Mouse (Mus musculus) hindbrain, embryonic 12.5 days (tissue): ENCODE results near the gene Tbck. TPM values are rescaled to one million over a fixed set of nuclear protein-coding genes. Genes with fewer than 3 reads are reported as not detected.

ENCODE experiments used
- ATAC-seq: fragments of 200-750 bp; cut with Nextera tagmentation; 2 replicates; pipeline ENCODE4 v1.8.0; 2017; ENCODE audit warnings: moderate TSS enrichment; ENCODE audit not compliant: low FRiP score
- H3K27ac ChIP-seq: fragments of 300-500 bp; sonication (generic); 2 replicates; pipeline ENCODE4 v1.5.1; 2016; ENCODE audit warnings: mild to moderate bottlenecking
- H3K27me3 ChIP-seq: fragments of 300-500 bp; sonication (generic); 2 replicates; pipeline ENCODE4 v1.6.1; 2016; ENCODE audit warnings: mild to moderate bottlenecking
- H3K36me3 ChIP-seq: fragments of 300-500 bp; sonication (generic); 2 replicates; pipeline ENCODE4 v1.6.1; 2016; ENCODE audit warnings: mild to moderate bottlenecking
- H3K4me1 ChIP-seq: fragments of 300-500 bp; sonication (generic); 2 replicates; pipeline ENCODE4 v1.6.1; 2016
- H3K4me2 ChIP-seq: fragments of 300-500 bp; sonication (generic); replicated peaks from 2 replicates; pipeline ENCODE4 v1.6.1; 2016; ENCODE audit warnings: mild to moderate bottlenecking
- H3K4me3 ChIP-seq: fragments of 300-500 bp; sonication (generic); 2 replicates; pipeline ENCODE4 v1.5.1; 2016; ENCODE audit warnings: mild to moderate bottlenecking
- H3K9ac ChIP-seq: fragments of 300-500 bp; sonication (generic); 2 replicates; pipeline ENCODE4 v1.6.1; 2016; ENCODE audit warnings: mild to moderate bottlenecking, moderate library complexity
- H3K9me3 ChIP-seq: fragments of 300-500 bp; sonication (generic); replicated peaks from 2 replicates; pipeline ENCODE4 v1.6.1; 2016; ENCODE audit warnings: mild to moderate bottlenecking
- WGBS: fragments of 180-500 bp; shearing (Covaris S2); methylation state at CpG from one replicate; pipeline ENCODE4 v1.1.7; 2016; 5-methylcytosine and 5-hydroxymethylcytosine counted together
- polyA plus RNA-seq: library from polyadenylated mRNA; unstranded; fragments of >200 nt; fragmentation: Nextera tagmentation; extraction: Ambion mirVana; gene quantifications from 2 replicates; pipeline ENCODE4 v1.2.1, GENCODE M21; 2016

Gene Tbck
- polyA plus RNA-seq, 1 experiment from 2014 or later: 32.6 TPM

DNA sequence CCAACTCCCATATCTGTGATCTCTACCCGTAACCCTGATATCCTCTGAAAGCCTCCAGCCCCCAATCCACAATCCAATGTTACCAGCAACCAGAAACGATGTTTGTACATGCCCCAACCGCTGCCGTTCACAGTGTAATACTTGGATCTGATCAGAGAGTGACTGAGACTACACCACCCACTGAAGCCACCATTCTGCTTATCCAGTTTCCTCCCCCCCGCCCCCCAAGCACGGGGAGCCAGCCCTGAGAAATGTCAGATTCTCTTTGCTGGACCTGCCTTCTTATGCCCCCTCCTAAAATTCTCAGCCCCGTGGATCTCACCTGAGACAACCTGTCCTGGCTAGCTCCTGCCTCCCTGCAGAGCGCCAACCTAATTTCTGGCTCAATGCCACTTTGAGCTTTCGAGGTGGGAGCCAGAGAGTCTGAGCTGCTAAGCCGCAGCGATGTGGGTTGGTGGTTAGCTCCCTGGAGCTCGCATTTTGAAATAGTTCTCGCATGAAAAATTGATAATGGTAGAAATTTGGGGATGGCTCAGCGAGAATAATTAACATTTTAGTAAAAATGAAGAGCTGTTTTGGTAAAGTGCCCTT is 180.5 kb downstream of the Tbck start:
- no peak for ATAC-seq
- H3K9ac ChIP-seq: no peak overlapping the region
- no peak overlapping the region for H3K4me2 ChIP-seq
- H3K4me3 ChIP-seq: no peak overlapping the region
- no peaks in the 10 kb centered on the region for H3K27me3 ChIP-seq
- 83% methylated on average over 14 of the region's 14 CpGs for WGBS
- H3K36me3 ChIP-seq: no peaks in the 10 kb centered on the region
- H3K9me3 ChIP-seq: no peaks in the 10 kb centered on the region
- H3K4me1 ChIP-seq: no peaks in the 10 kb centered on the region
- no peak overlapping the region for H3K27ac ChIP-seq

DNA sequence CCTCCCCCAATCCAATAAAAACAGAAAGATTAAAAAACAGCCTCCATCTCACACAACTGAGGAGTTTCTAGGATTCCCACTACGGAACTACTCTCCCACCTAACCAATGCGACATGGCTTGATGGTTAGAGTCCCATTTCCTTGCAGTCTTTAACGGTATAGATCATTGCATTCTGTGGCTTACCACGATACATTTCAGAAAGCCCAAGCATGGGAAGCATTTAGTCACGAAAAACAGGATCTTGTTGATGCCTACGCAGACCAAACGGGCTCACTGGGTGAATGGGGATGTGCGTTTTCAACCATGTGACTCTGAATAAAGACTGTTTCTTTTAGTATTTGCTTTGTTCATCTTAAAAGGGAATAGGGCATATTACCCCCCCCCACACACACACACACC is 181.0 kb downstream of the Tbck start:
- Histone ChIP-seq H3K9me3 (no peaks in the 10 kb centered on the region), H3K36me3 (no peaks in the 10 kb centered on the region), H3K4me2 (no peak overlapping the region), H3K9ac (no peak overlapping the region), H3K27ac (no peak overlapping the region), H3K4me1 (no peaks in the 10 kb centered on the region), H3K27me3 (no peaks in the 10 kb centered on the region), H3K4me3 (no peak overlapping the region)
- WGBS: 88% methylated on average over 8 of the region's 8 CpGs
- no peak for ATAC-seq

DNA sequence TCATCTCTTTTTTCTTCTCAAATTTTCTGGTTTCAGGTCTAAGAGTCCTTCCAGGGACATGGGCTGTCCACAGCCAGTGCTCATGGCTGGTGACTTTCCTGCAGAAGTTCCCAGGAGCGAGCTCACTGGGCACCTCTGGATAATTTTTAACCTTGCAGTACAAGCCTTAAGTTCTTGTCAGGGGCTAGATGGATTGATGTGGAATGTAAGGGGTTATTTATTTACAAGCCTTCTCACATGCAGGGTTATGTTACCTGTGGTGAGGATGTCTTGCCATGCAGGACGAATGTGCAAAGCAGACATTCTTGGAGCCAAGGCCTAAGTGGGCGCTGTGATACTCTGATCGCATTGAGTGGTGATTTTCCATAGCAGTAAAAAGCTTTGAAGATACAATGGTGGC is 181.7 kb downstream of the Tbck start:
- H3K9ac ChIP-seq: no peak overlapping the region
- H3K4me2 ChIP-seq: no peak overlapping the region
- no peak overlapping the region for H3K27ac ChIP-seq
- H3K4me3 ChIP-seq: no peak overlapping the region
- no peak for ATAC-seq
- no peaks in the 10 kb centered on the region for H3K36me3 ChIP-seq
- H3K4me1 ChIP-seq: no peaks in the 10 kb centered on the region
- WGBS: 85% methylated on average over 4 of the region's 4 CpGs
- no peaks in the 10 kb centered on the region for H3K9me3 ChIP-seq
- no peaks in the 10 kb centered on the region for H3K27me3 ChIP-seq

DNA sequence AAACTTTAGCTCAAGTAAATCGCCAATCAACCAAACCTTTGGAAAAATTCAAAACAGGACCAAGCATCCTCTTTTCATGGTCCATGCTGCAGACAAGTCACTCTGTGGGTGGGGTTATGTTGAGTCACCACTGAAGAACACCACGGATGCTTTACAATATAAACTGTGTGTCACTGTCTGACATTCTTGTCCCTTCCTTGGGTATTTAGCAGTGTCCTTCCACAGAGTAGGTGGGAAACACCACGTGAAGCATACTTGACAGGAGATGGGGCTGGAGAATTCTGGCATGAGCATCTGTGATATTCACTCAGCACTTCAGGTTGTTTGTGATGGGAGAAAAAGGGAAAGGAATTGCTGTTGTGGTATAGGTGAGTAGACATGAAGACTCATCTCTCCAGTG is 183.0 kb downstream of the Tbck start:
- Histone ChIP-seq H3K27me3 (no peaks in the 10 kb centered on the region), H3K36me3 (no peaks in the 10 kb centered on the region), H3K9ac (no peak overlapping the region), H3K4me3 (no peak overlapping the region), H3K4me1 (no peaks in the 10 kb centered on the region), H3K9me3 (no peaks in the 10 kb centered on the region), H3K4me2 (no peak overlapping the region), H3K27ac (no peak overlapping the region)
- ATAC-seq: no peak
- 86% methylated on average over 3 of the region's 3 CpGs for WGBS

DNA sequence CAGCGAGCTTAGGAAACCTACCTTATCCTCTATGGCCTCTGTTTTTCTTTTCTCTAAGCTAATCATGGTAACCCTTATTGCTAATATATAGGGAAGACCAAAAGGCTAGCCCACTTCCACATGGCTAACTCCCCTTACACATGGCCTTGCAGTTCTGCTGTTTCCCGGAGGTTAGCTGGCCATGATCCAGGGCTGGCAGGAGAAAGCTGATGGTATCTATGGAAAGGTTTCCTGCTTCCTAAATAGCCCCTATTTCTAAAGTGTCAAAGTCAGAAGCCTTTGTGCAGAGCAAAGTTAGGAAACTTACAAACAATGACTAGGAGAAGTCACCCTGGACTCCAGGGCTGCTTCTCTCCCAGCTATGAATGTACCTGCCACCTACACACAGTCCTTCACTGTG is 184.9 kb downstream of the Tbck start:
- 87% methylated on average over 2 of the region's 2 CpGs for WGBS
- Histone ChIP-seq H3K36me3 (no peaks in the 10 kb centered on the region), H3K9me3 (no peaks in the 10 kb centered on the region), H3K27ac (no peak overlapping the region), H3K9ac (no peak overlapping the region), H3K27me3 (no peaks in the 10 kb centered on the region), H3K4me3 (no peak overlapping the region), H3K4me1 (no peaks in the 10 kb centered on the region), H3K4me2 (no peak overlapping the region)
- no peak for ATAC-seq

DNA sequence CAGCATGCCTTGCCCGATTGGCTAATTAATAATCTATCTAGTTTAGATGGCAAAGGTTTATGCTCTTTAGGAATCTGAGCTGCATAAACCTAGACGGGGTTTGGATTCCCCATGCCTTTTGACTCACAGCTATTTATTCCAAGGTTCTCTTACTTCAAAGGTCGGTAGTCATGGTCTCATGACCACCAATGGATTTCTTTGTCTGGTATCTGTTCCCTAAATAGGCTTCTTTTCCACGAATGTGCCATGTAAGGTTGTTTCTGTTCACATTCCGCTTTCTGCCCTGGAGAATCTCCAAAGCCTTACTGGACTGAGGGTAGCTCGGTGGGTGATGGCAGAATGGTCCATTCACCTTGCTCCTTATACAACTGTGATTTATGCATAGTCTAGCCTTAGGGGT is 186.1 kb downstream of the Tbck start:
- WGBS: 78% methylated on average over 6 of the region's 6 CpGs
- no peak overlapping the region for H3K9ac ChIP-seq
- H3K4me3 ChIP-seq: no peak overlapping the region
- H3K27me3 ChIP-seq: no peaks in the 10 kb centered on the region
- ATAC-seq: no peak
- H3K9me3 ChIP-seq: no peaks in the 10 kb centered on the region
- H3K4me1 ChIP-seq: no peaks in the 10 kb centered on the region
- no peak overlapping the region for H3K4me2 ChIP-seq
- no peak overlapping the region for H3K27ac ChIP-seq
- no peaks in the 10 kb centered on the region for H3K36me3 ChIP-seq

DNA sequence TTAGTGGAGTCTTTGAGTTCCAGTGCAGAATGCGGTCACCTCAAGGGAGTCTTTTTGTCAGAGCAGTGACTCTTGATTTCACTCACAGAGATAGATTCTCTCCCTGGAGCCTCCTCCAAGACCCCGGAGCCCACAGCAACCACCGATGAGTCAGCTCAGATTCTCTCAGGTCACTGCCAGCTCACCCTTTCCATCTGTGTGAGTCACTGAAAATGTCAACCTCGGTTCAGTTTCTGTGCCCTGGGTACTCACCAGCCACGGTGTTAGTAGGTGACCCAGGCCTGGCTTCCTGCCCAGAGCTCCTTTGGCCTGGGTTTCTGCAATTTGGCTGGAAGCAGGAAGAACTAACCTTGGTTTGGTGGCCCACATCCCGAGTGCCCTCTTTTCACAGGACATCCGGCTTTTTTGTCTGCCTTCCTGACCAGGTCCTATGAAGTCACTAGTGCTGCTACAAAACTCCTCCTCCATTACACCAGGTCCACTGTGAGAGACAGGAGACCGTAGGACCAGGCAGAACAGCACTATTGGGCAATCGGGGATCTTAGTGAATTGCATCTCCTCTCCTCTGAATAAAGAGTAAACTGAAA is 187.5 kb downstream of the Tbck start:
- Histone ChIP-seq H3K4me1 (no peaks in the 10 kb centered on the region), H3K27me3 (no peaks in the 10 kb centered on the region), H3K9ac (no peak overlapping the region), H3K27ac (no peak overlapping the region), H3K4me2 (no peak overlapping the region), H3K36me3 (no peaks in the 10 kb centered on the region), H3K4me3 (no peak overlapping the region), H3K9me3 (no peaks in the 10 kb centered on the region)
- WGBS: 87% methylated on average over 9 of the region's 9 CpGs
- ATAC-seq: no peak

DNA sequence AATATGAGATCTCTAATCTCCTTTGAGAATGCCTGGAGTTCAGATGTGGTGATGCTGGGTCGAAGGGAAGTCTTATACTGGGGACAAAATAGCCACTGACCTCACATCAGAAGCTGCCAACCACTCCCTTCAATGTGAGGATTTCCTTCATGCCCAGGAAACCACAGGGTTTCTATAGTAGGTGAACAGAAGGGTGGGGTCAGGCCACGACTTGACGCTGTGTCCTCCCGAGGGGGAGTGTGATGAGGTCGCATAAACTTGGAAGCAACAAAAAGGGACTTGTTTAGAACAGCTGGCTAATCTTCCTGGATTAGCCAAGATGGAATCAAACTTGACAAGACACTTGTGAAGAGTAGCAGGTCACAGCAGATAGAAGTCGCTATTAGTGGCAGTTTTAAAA is 189.3 kb downstream of the Tbck start:
- ATAC-seq: no peak
- no peak overlapping the region for H3K4me2 ChIP-seq
- H3K36me3 ChIP-seq: no peaks in the 10 kb centered on the region
- no peaks in the 10 kb centered on the region for H3K27me3 ChIP-seq
- H3K27ac ChIP-seq: no peak overlapping the region
- no peaks in the 10 kb centered on the region for H3K9me3 ChIP-seq
- 67% methylated on average over 6 of the region's 6 CpGs for WGBS
- no peak overlapping the region for H3K4me3 ChIP-seq
- H3K4me1 ChIP-seq: no peaks in the 10 kb centered on the region; the same call in 1 of the 2 replicates
- H3K9ac ChIP-seq: no peak overlapping the region

DNA sequence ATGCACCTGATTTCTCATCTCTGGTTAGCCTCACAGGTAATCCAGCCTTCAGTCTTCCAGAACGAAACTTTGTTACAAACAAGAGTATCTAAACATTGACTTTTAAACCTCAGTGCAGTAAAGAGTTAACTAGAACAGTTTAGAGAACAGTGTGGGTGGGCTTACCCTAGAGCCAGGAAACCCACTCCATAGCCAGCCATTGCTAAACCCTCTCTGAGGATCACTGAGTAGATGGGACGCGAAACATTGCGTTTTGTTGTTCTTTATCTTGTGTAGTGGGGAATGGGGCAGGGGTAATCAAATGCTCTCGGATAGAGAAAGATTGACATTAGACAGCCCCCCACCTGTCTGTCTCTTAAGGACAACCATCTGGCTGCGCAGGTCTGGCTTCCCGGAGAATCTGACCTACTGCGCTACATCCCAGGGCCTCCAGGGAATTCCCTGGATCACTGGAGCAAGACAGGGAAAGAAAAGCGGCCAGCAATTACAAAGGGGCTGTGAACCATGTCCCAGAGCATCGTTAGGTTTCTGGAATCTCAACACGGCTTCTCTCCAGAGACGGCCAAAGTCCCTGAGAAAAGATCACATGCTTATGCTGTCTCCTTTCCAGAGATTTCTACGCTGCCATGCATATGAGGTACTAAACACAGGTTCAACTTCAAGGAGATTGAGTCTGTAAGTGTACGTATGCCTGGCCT is 192.2 kb downstream of the Tbck start:
- 42% methylated on average over 14 of the region's 14 CpGs for WGBS
- no peak overlapping the region for H3K4me2 ChIP-seq
- H3K4me3 ChIP-seq: no peak overlapping the region
- no peaks in the 10 kb centered on the region for H3K27me3 ChIP-seq
- no peaks in the 10 kb centered on the region for H3K9me3 ChIP-seq
- H3K4me1 ChIP-seq: peaks cover 4% of the 10 kb centered on the region; the same call in 1 of the 2 replicates
- H3K36me3 ChIP-seq: no peaks in the 10 kb centered on the region
- ATAC-seq: peak; percentile 61
- H3K9ac ChIP-seq: no peak overlapping the region
- H3K27ac ChIP-seq: no peak overlapping the region

DNA sequence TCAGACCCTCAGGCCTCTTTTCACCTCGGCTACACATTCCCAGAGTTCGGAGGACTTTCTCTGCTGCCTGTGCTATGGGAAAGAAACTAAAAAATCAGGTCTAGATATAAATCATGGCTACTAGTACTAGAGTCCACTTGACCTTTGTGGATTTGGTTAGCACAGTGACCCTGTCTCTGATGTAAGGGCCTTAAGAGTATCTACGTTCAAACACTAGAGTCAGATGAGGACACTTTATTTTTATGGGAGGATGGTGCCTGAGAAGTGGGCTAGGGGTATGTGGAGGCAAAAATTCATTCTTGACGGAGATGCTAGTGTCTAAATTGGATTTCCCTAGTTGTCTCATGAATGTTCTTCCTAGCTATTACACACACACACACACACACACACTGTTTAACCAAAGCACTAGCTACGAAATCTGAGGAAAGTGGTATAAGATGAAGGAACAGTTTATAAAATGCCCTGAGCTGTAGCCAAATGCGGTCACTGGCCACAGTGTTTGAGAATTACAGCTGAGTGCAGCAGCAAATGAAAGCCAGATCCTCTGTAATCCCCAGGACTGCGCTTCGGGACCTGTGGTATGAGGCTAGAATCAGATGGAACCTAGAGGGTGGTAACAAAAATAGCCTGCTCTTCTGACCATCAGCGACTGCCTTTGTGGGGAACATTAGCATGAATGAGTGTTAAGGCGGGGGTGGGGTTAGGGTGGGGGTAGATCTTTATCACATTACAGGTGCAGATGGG is 193.2 kb downstream of the Tbck start:
- Histone ChIP-seq H3K27me3 (no peaks in the 10 kb centered on the region), H3K4me2 (no peak overlapping the region), H3K9me3 (no peaks in the 10 kb centered on the region), H3K36me3 (no peaks in the 10 kb centered on the region), H3K9ac (no peak overlapping the region), H3K4me3 (no peak overlapping the region), H3K27ac (no peak overlapping the region), H3K4me1 (peaks cover 4% of the 10 kb centered on the region; the same call in 1 of the 2 replicates)
- 71% methylated on average over 10 of the region's 10 CpGs for WGBS
- no peak for ATAC-seq

DNA sequence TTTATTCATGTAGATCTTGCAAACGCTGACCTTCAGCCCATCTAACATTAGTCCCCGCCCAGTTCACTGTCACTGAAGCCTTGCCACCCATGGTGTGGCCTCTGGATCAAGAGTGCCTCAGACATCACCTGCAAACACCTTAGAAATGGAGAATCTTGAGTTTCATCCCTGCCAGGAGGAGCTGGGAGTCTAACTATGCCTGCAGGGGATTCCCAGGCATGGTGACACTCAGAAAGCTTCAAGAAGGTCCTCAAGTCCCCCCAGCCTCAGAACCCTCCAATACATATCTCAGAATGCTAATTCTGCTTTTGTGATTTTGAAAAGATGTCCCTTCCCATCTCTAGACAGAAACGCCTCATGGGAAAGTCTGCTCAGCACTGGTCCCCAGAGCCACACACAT is 196.4 kb downstream of the Tbck start:
- Histone ChIP-seq H3K27ac (no peak overlapping the region), H3K9ac (no peak overlapping the region), H3K36me3 (no peaks in the 10 kb centered on the region), H3K9me3 (no peaks in the 10 kb centered on the region), H3K4me3 (no peak overlapping the region), H3K4me2 (no peak overlapping the region), H3K4me1 (peaks cover 4% of the 10 kb centered on the region; the same call in 1 of the 2 replicates), H3K27me3 (no peaks in the 10 kb centered on the region)
- 80% methylated on average over 3 of the region's 3 CpGs for WGBS
- no peak for ATAC-seq

DNA sequence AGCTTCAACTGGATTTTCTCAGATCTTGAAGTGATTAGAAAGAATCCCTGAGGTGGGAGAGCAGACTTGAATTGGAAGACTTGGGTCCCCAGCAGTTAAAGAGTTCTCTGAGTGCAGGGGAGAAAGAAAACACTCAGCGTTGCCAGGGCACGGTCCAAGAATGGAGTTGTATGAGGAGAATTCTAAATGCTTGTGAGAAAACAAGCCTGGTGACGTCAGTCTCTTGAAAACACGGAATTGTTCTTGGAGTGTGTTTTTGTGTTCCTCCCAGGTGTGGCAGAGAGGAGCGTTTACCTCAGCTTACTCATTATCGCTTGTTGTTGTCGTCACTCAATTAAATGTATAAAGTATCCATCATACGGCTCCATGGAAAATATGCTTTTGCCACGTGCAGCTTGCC is 196.9 kb downstream of the Tbck start:
- Histone ChIP-seq H3K4me2 (no peak overlapping the region), H3K4me1 (peaks cover 4% of the 10 kb centered on the region; the same call in 1 of the 2 replicates), H3K27me3 (no peaks in the 10 kb centered on the region), H3K4me3 (no peak overlapping the region), H3K27ac (no peak overlapping the region), H3K9ac (no peak overlapping the region), H3K9me3 (no peaks in the 10 kb centered on the region), H3K36me3 (no peaks in the 10 kb centered on the region)
- 62% methylated on average over 9 of the region's 9 CpGs for WGBS
- ATAC-seq: no peak
